Mouse (Mus musculus): ENCODE results near the gene Bptf.

DNA sequence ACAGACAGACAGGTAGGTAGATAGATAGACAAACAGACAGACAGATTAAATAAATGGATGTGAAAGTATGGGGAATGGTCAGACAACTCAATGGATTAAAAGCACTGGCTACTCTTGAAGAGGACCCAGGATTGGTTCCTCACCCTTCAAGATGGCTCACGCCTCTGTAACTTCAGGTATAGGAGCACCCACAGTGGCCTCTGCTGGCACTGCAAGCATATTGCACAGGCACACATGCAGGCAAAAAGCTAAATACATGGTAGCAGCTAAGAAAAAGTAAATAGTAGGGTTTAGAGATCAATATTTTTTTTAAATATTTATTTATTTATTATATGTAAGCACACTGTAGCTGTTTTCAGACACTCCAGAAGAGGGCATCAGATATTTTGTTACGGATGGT lies 23.0 kb downstream of the Bptf start:
- TF ChIP-seq CTCF (IDR thresholded peaks at IDR 0.05; ENCODE audit: low read depth) = peak; percentile 55
- TF ChIP-seq EP300 (IDR thresholded peaks at IDR 0.05; ENCODE audit: low read depth) = no peak

All from liver, postnatal 0 days (tissue).